Mouse (Mus musculus) spleen, adult 2 months (tissue): ENCODE results near the gene Zdhhc16.

ENCODE experiments used
- CTCF ChIP-seq: fragments of 200-500 bp; IDR thresholded peaks from 2 replicates; pipeline ENCODE4 v1.5.1; 2011; ENCODE audit warnings: mild to moderate bottlenecking, inconsistent platforms; ENCODE audit not compliant: insufficient read depth, insufficient read length, insufficient replicate concordance; ENCODE audit errors: extremely low read depth
- POLR2A ChIP-seq: fragments of 200-500 bp; IDR thresholded peaks from 2 replicates; pipeline ENCODE4 v1.6.1; 2011; ENCODE audit warnings: low read depth, low read length, inconsistent platforms

GRCm38 (mm10) chr19:41981595-41981927 lies 48.3 kb downstream of the Zdhhc16 start, which contains the start of gene Ubtd1:
- TF ChIP-seq CTCF (no peak), POLR2A (no peak)
